Mouse (Mus musculus): ENCODE data around the gene Ext2.

The Ext2 gene

GRCm38 (mm10) chr2:93805523-93805922, 16.8 kb downstream of the Ext2 start:
- no peak for DNase-seq

- DNase-seq: no peak
Measured at GRCm38 (mm10) chr2:93805066-93805465, 17.3 kb downstream of the Ext2 start.

- no peak for DNase-seq
Measured at GRCm38 (mm10) chr2:93802947-93803346, 19.4 kb downstream of the Ext2 start.

- DNase-seq: no peak
Measured at GRCm38 (mm10) chr2:93801097-93801496, 21.3 kb downstream of the Ext2 start.

- DNase-seq: no peak
Measured at GRCm38 (mm10) chr2:93797162-93797795, 25.1 kb downstream of the Ext2 start.

GRCm38 (mm10) chr2:93794375-93794774, 28.0 kb downstream of the Ext2 start:
- DNase-seq: no peak

GRCm38 (mm10) chr2:93791516-93792499, 30.6 kb downstream of the Ext2 start:
- DNase-seq: peak; percentile 88

- no peak for DNase-seq
Measured at GRCm38 (mm10) chr2:93790798-93791345, 31.5 kb downstream of the Ext2 start.

- DNase-seq: no peak
Measured at GRCm38 (mm10) chr2:93788557-93788956, 33.8 kb downstream of the Ext2 start.

GRCm38 (mm10) chr2:93786175-93786574, 36.2 kb downstream of the Ext2 start:
- peak; percentile 64 for DNase-seq

GRCm38 (mm10) chr2:93785432-93785798, 37.0 kb downstream of the Ext2 start:
- DNase-seq: no peak

- DNase-seq: no peak
Measured at GRCm38 (mm10) chr2:93784721-93785431, 37.5 kb downstream of the Ext2 start.

- no peak for DNase-seq
Measured at GRCm38 (mm10) chr2:93783926-93784539, 38.3 kb downstream of the Ext2 start.

GRCm38 (mm10) chr2:93782682-93783081, 39.7 kb downstream of the Ext2 start:
- no peak for DNase-seq

- no peak for DNase-seq
Measured at GRCm38 (mm10) chr2:93782156-93782555, 40.2 kb downstream of the Ext2 start.

- DNase-seq: no peak
Measured at GRCm38 (mm10) chr2:93780528-93780927, 41.8 kb downstream of the Ext2 start.

- no peak for DNase-seq
Measured at GRCm38 (mm10) chr2:93779897-93780208, 42.5 kb downstream of the Ext2 start.

GRCm38 (mm10) chr2:93779081-93779896, 43.1 kb downstream of the Ext2 start:
- no peak for DNase-seq

- DNase-seq: no peak
Measured at GRCm38 (mm10) chr2:93778616-93779015, 43.8 kb downstream of the Ext2 start.

GRCm38 (mm10) chr2:93777056-93777430, 45.3 kb downstream of the Ext2 start:
- no peak for DNase-seq

GRCm38 (mm10) chr2:93776267-93777055, 45.9 kb downstream of the Ext2 start:
- DNase-seq: no peak
